Mouse (Mus musculus) MEL (cell line): ENCODE data around the gene Fam107b. TPM values are rescaled to one million over a fixed set of nuclear protein-coding genes. Genes with fewer than 3 reads are reported as not detected.

Experiments
- DNase-seq: peaks from one replicate; pipeline ENCODE4 v3.0.0; 2011; ENCODE audit warnings: low read depth, low spot score
- H3K27ac ChIP-seq: 2 replicates; pipeline ENCODE4 v1.5.1; 2012; ENCODE audit warnings: low read depth, mild to moderate bottlenecking, control low read depth, low read length, moderate library complexity; ENCODE audit not compliant: control insufficient read depth
- H3K27me3 ChIP-seq, 2 experiments: fragments of 150-350 bp in 1 of 2; sonication (generic) in 1 of 2; 2 replicates each; pipeline ENCODE4 v1.6.1; 2012; ENCODE audit warnings: low read length in 2 of 2, mild to moderate bottlenecking in 2 of 2, improper control_type of control experiment in 1 of 2, moderate library complexity in 1 of 2; ENCODE audit not compliant: insufficient read depth in 2 of 2, control insufficient read depth in 1 of 2
- H3K36me3 ChIP-seq, 2 experiments: 2 replicates each; pipeline ENCODE4 v1.6.1; 2012 to 2014; ENCODE audit warnings: low read length in 2 of 2, improper control_type of control experiment in 1 of 2, inconsistent platforms in 1 of 2, mild to moderate bottlenecking in 1 of 2; ENCODE audit not compliant: insufficient read depth in 2 of 2, control insufficient read depth in 1 of 2
- H3K4me1 ChIP-seq, 2 experiments: fragments of 150-350 bp in 1 of 2; sonication (generic) in 1 of 2; 2 replicates each; pipeline ENCODE4 v1.6.1; 2012; ENCODE audit warnings: low read length in 2 of 2, improper control_type of control experiment in 1 of 2, mild to moderate bottlenecking in 1 of 2; ENCODE audit not compliant: insufficient read depth in 2 of 2, control insufficient read depth in 1 of 2
- H3K4me3 ChIP-seq, 2 experiments: fragments of 150-350 bp in 1 of 2; sonication (generic) in 1 of 2; 2 replicates each; pipeline ENCODE4 v1.5.1; 2012; ENCODE audit warnings: low read depth in 2 of 2, low read length in 2 of 2, mild to moderate bottlenecking in 2 of 2, moderate library complexity in 2 of 2, control low read depth in 1 of 2, improper control_type of control experiment in 1 of 2; ENCODE audit not compliant: control insufficient read depth in 1 of 2, insufficient read depth in 1 of 2
- H3K79me2 ChIP-seq: 2 replicates; pipeline ENCODE4 v1.6.1; 2012; ENCODE audit warnings: mild to moderate bottlenecking, low read length, moderate library complexity; ENCODE audit not compliant: control insufficient read depth, poor library complexity, insufficient read depth
- H3K9ac ChIP-seq: 2 replicates; pipeline ENCODE4 v1.6.1; 2012; ENCODE audit warnings: low read depth, mild to moderate bottlenecking, control low read depth, low read length, moderate library complexity; ENCODE audit not compliant: control insufficient read depth, poor library complexity, severe bottlenecking
- H3K9me3 ChIP-seq: fragments of 150-350 bp; sonication (generic); replicated peaks from 2 replicates; pipeline ENCODE4 v1.6.1; 2012; ENCODE audit warnings: mild to moderate bottlenecking, low read length, improper control_type of control experiment, moderate library complexity; ENCODE audit not compliant: insufficient read depth
- BHLHE40 ChIP-seq: IDR thresholded peaks from 2 replicates; pipeline ENCODE4 v1.6.1; 2012; ENCODE audit warnings: low read depth, mild to moderate bottlenecking, inconsistent platforms, low read length, improper control_type of control experiment, borderline replicate concordance
- CHD1 ChIP-seq: IDR thresholded peaks from 2 replicates; pipeline ENCODE4 v1.6.1; 2012; ENCODE audit warnings: low read depth, mild to moderate bottlenecking, inconsistent platforms, low read length, improper control_type of control experiment
- EP300 ChIP-seq, 2 experiments: IDR thresholded peaks; 2 replicates each; pipeline ENCODE4 v1.6.1; 2011; ENCODE audit warnings: improper control_type of control experiment in 2 of 2, low read length in 2 of 2, low read depth in 1 of 2, mild to moderate bottlenecking in 1 of 2
- GABPA ChIP-seq: IDR thresholded peaks from 2 replicates; pipeline ENCODE4 v1.6.1; 2012; ENCODE audit warnings: low read depth, mild to moderate bottlenecking, inconsistent platforms, low read length, improper control_type of control experiment, moderate library complexity
- HCFC1 ChIP-seq: IDR thresholded peaks from 2 replicates; pipeline ENCODE4 v1.6.1; 2012; ENCODE audit warnings: low read depth, mild to moderate bottlenecking, inconsistent platforms, low read length, improper control_type of control experiment, moderate library complexity
- MAFK ChIP-seq: IDR thresholded peaks from 2 replicates; pipeline ENCODE4 v1.6.1; 2011; ENCODE audit warnings: low read depth, mild to moderate bottlenecking, low read length, improper control_type of control experiment, borderline replicate concordance
- MAZ ChIP-seq: IDR thresholded peaks from 2 replicates; pipeline ENCODE4 v1.6.1; 2012; ENCODE audit warnings: low read depth, mild to moderate bottlenecking, inconsistent platforms, low read length, improper control_type of control experiment
- MEF2A ChIP-seq: IDR thresholded peaks from 2 replicates; pipeline ENCODE4 v1.6.1; 2014; ENCODE audit warnings: low read depth, mild to moderate bottlenecking, inconsistent platforms, low read length, improper control_type of control experiment; ENCODE audit not compliant: poor library complexity, insufficient replicate concordance, severe bottlenecking; ENCODE audit errors: extremely low read depth
- MYB ChIP-seq: IDR thresholded peaks from 2 replicates; pipeline ENCODE4 v1.6.1; 2011; ENCODE audit warnings: mild to moderate bottlenecking, low read depth, low read length, improper control_type of control experiment
- MYC ChIP-seq: IDR thresholded peaks from 2 replicates; pipeline ENCODE4 v1.6.1; 2011; ENCODE audit warnings: low read depth, mild to moderate bottlenecking, low read length, improper control_type of control experiment, moderate library complexity
- NELFE ChIP-seq: IDR thresholded peaks from 2 replicates; pipeline ENCODE4 v1.6.1; 2011; ENCODE audit warnings: low read depth, low read length, improper control_type of control experiment
- POLR2A ChIP-seq, 2 experiments: IDR thresholded peaks; 2 replicates each; pipeline ENCODE4 v1.6.1; 2011 to 2012; ENCODE audit warnings: low read length in 2 of 2, mild to moderate bottlenecking in 2 of 2, control low read depth in 1 of 2, improper control_type of control experiment in 1 of 2, low read depth in 1 of 2, moderate library complexity in 1 of 2; ENCODE audit not compliant: control insufficient read depth in 1 of 2, insufficient read depth in 1 of 2, poor library complexity in 1 of 2
- POLR2AphosphoS5 ChIP-seq: IDR thresholded peaks from 2 replicates; pipeline ENCODE4 v1.6.1; 2012; ENCODE audit warnings: low read depth, borderline replicate concordance, mild to moderate bottlenecking, inconsistent platforms, low read length, moderate library complexity, mixed read lengths
- TAL1 ChIP-seq: IDR thresholded peaks from 2 replicates; pipeline ENCODE4 v1.6.1; 2012; ENCODE audit warnings: mild to moderate bottlenecking, inconsistent platforms, low read length, moderate library complexity, mixed read lengths
- TBP ChIP-seq: IDR thresholded peaks from 2 replicates; pipeline ENCODE4 v1.8.0; 2011; ENCODE audit warnings: low read depth, low read length, improper control_type of control experiment
- UBTF ChIP-seq: IDR thresholded peaks from 2 replicates; pipeline ENCODE4 v1.6.1; 2012; ENCODE audit warnings: low read depth, mild to moderate bottlenecking, inconsistent platforms, low read length, improper control_type of control experiment, moderate library complexity, borderline replicate concordance; ENCODE audit not compliant: insufficient read depth
- USF1 ChIP-seq: IDR thresholded peaks from 2 replicates; pipeline ENCODE4 v1.6.1; 2014; ENCODE audit warnings: low read depth, mild to moderate bottlenecking, inconsistent platforms, low read length, improper control_type of control experiment, moderate library complexity
- USF2 ChIP-seq, 2 experiments: IDR thresholded peaks; 2 replicates each; pipeline ENCODE4 v1.6.1; 2011 to 2012; ENCODE audit warnings: improper control_type of control experiment in 2 of 2, low read length in 2 of 2, borderline replicate concordance in 1 of 2, inconsistent platforms in 1 of 2, low read depth in 1 of 2, mild to moderate bottlenecking in 1 of 2; ENCODE audit not compliant: insufficient read depth in 1 of 2
- ZC3H11A ChIP-seq: IDR thresholded peaks from 2 replicates; pipeline ENCODE4 v1.6.1; 2012; ENCODE audit warnings: low read depth, mild to moderate bottlenecking, inconsistent platforms, low read length, improper control_type of control experiment
- ZKSCAN1 ChIP-seq: IDR thresholded peaks from 2 replicates; pipeline ENCODE4 v1.6.1; 2012; ENCODE audit warnings: low read depth, mild to moderate bottlenecking, inconsistent platforms, low read length, improper control_type of control experiment, moderate library complexity
- polyA plus RNA-seq, 2 experiments: library from polyadenylated mRNA; stranded (reverse) in 1 of 2; unstranded in 1 of 2; fragments of >175 nt in 1 of 2; fragments of >200 nt in 1 of 2; gene quantifications; 2 replicates each; pipeline versions ENCODE4 v1.2.1 to v1.2.4; 2012; ENCODE audit warnings: low replicate concordance in 2 of 2, low read depth in 1 of 2; ENCODE audit not compliant: insufficient read length in 2 of 2, insufficient read depth in 1 of 2, missing spikeins in 1 of 2
- total RNA-seq: library from RNA; depleted of rRNA; stranded (reverse); fragments of 300-350 nt; gene quantifications from 2 replicates; pipeline ENCODE4 v1.2.3, GENCODE M21; 2012

Fam107b gene
- total and polyA plus RNA-seq, 3 experiments: 10.0 to 15.5 TPM; not detected in 1

GRCm38 (mm10) chr2:3729586-3729985 lies 159.3 kb downstream of the Fam107b start:
- Histone ChIP-seq H3K36me3 (peaks cover 0 to 11% of the 10 kb centered on the region in 2 experiments; a peak in 2 of 4 replicates), H3K27me3 (no peaks in the 10 kb centered on the region), H3K4me3 (no peak overlapping the region), H3K27ac (no peak overlapping the region), H3K79me2 (no peaks in the 10 kb centered on the region), H3K4me1 (peaks cover 6 to 13% of the 10 kb centered on the region in 2 experiments), H3K9me3 (no peaks in the 10 kb centered on the region), H3K9ac (no peak overlapping the region)
- DNase-seq: no peak
- no peak for TF ChIP-seq HCFC1
- no peak for TF ChIP-seq CHD1
- no peak for TF ChIP-seq MAFK
- TF ChIP-seq POLR2A (IDR thresholded peaks at IDR 0.05; ENCODE audit: control insufficient read depth in 1 of 2, insufficient read depth in 1 of 2, low read depth in 1 of 2, low read length in 2 of 2, poor library complexity in 1 of 2): no peak
- no peak for TF ChIP-seq ZKSCAN1
- no peak for TF ChIP-seq MYB
- no peak for TF ChIP-seq MAZ
- no peak for TF ChIP-seq USF1
- TF ChIP-seq ZC3H11A: no peak
- no peak for TF ChIP-seq NELFE

GRCm38 (mm10) chr2:3730744-3731143 lies 160.5 kb downstream of the Fam107b start:
- H3K36me3 ChIP-seq: peaks cover 0 to 11% of the 10 kb centered on the region in 2 experiments; a peak in 2 of 4 replicates
- TF ChIP-seq MYC (no peak), BHLHE40 (no peak), POLR2AphosphoS5 (no peak)
- no peak overlapping the region for H3K27ac ChIP-seq
- no peak overlapping the region for H3K4me3 ChIP-seq
- H3K79me2 ChIP-seq: no peaks in the 10 kb centered on the region
- no peak overlapping the region for H3K9ac ChIP-seq
- no peaks in the 10 kb centered on the region for H3K9me3 ChIP-seq
- H3K4me1 ChIP-seq: peaks cover 6 to 13% of the 10 kb centered on the region in 2 experiments
- no peak for DNase-seq
- no peaks in the 10 kb centered on the region for H3K27me3 ChIP-seq

GRCm38 (mm10) chr2:3731316-3732015 lies 161.2 kb downstream of the Fam107b start:
- TF ChIP-seq GABPA (no peak), MEF2A (no peak), EP300 (IDR thresholded peaks at IDR 0.05; ENCODE audit: low read depth in 1 of 2, low read length in 2 of 2) (no peak), POLR2A (IDR thresholded peaks at IDR 0.05; ENCODE audit: control insufficient read depth in 1 of 2, insufficient read depth in 1 of 2, low read depth in 1 of 2, low read length in 2 of 2, poor library complexity in 1 of 2) (no peak), POLR2AphosphoS5 (no peak), MAFK (no peak), TAL1 (no peak), UBTF (no peak), TBP (no peak), USF2 (IDR thresholded peaks at IDR 0.05; ENCODE audit: borderline replicate concordance in 1 of 2, insufficient read depth in 1 of 2, low read depth in 1 of 2, low read length in 2 of 2) (no peak)
- TF ChIP-seq, all 39 proteins: peak for 0
- no peaks in the 10 kb centered on the region for H3K9me3 ChIP-seq
- H3K36me3 ChIP-seq: peaks cover 0 to 11% of the 10 kb centered on the region in 2 experiments; a peak in 2 of 4 replicates
- H3K4me1 ChIP-seq: peaks cover 6 to 13% of the 10 kb centered on the region in 2 experiments
- H3K27ac ChIP-seq: no peak overlapping the region
- no peak overlapping the region for H3K9ac ChIP-seq
- H3K4me3 ChIP-seq: no peak overlapping the region
- no peaks in the 10 kb centered on the region for H3K79me2 ChIP-seq
- no peak for DNase-seq
- H3K27me3 ChIP-seq: no peaks in the 10 kb centered on the region
